Mouse (Mus musculus) liver, postnatal 0 days (tissue): Measurements from ENCODE around the gene D16Ertd472e. TPM values are rescaled to one million over a fixed set of nuclear protein-coding genes. Genes with fewer than 3 reads are reported as not detected.
A peak's percentile ranks its signal among the peaks of the same experiment; 100 is the strongest.

Experiments used
- ATAC-seq: fragments of 200-750 bp; cut with Nextera tagmentation; 2 replicates; pipeline ENCODE4 v1.8.0; 2017; ENCODE audit warnings: mild to moderate bottlenecking, moderate library complexity
- DNase-seq: peaks from one replicate; pipeline ENCODE4 v3.0.0-alpha.2; 2016
- H3K27ac ChIP-seq: fragments of 300-500 bp; sonication (generic); 2 replicates; pipeline ENCODE4 v1.5.1; 2014; ENCODE audit warnings: antibody characterized with exemption, moderate library complexity, mild to moderate bottlenecking, low read depth
- H3K27me3 ChIP-seq: fragments of 300-500 bp; sonication (generic); 2 replicates; pipeline ENCODE4 v1.6.1; 2014; ENCODE audit warnings: low read length, control low read depth, mixed read lengths; ENCODE audit not compliant: insufficient read depth
- H3K36me3 ChIP-seq: fragments of 300-500 bp; sonication (generic); replicated peaks from 2 replicates; pipeline ENCODE4 v1.6.1; 2014; ENCODE audit warnings: mild to moderate bottlenecking, control low read depth, low read length, moderate library complexity, mixed read lengths; ENCODE audit not compliant: insufficient read depth
- H3K4me1 ChIP-seq: fragments of 300-500 bp; sonication (generic); 2 replicates; pipeline ENCODE4 v1.6.1; 2014; ENCODE audit warnings: antibody characterized with exemption, mild to moderate bottlenecking, control low read depth; ENCODE audit not compliant: insufficient read depth
- H3K4me2 ChIP-seq: fragments of 300-500 bp; sonication (generic); 2 replicates; pipeline ENCODE4 v1.6.1; 2014; ENCODE audit warnings: low read depth, mild to moderate bottlenecking, low read length, moderate library complexity, mixed read lengths
- H3K4me3 ChIP-seq: fragments of 300-500 bp; sonication (generic); 2 replicates; pipeline ENCODE4 v1.5.1; 2014; ENCODE audit warnings: low read depth, low read length
- H3K9ac ChIP-seq: fragments of 300-500 bp; sonication (generic); replicated peaks from 2 replicates; pipeline ENCODE4 v1.6.1; 2014; ENCODE audit warnings: mild to moderate bottlenecking, moderate library complexity
- H3K9me3 ChIP-seq: fragments of 300-500 bp; sonication (generic); 2 replicates; pipeline ENCODE4 v1.6.1; 2016; ENCODE audit warnings: mild to moderate bottlenecking, control low read depth, low read length, mixed read lengths
- CTCF ChIP-seq: sonication (generic); IDR thresholded peaks from 2 replicates; pipeline ENCODE4 v1.5.1; 2016; ENCODE audit warnings: antibody characterized with exemption, low read depth
- EP300 ChIP-seq: IDR thresholded peaks from 2 replicates; pipeline ENCODE4 v1.6.1; 2016; ENCODE audit warnings: antibody characterized with exemption, low read depth, mild to moderate bottlenecking
- WGBS: fragments of 180-500 bp; shearing (Covaris S2); extraction: QIAGEN DNeasy Blood & Tissue Kit; methylation state at CpG from one replicate; pipeline ENCODE4 v1.1.7; 2014; ENCODE audit not compliant: insufficient replicate concordance; 5-methylcytosine and 5-hydroxymethylcytosine counted together
- polyA plus RNA-seq: library from polyadenylated mRNA; unstranded; fragments of >200 nt; fragmentation: Nextera tagmentation; extraction: Ambion mirVana; gene quantifications from 2 replicates; pipeline ENCODE4 v1.2.1, GENCODE M21; 2015

Gene D16Ertd472e
- polyA plus RNA-seq, 1 experiment from 2014 or later, result 6.0 TPM

GRCm38 (mm10) chr16:78563093-78563971, 13.2 kb downstream of the D16Ertd472e start:
- Histone ChIP-seq H3K4me2 (peak overlapping the region; percentile 53), H3K36me3 (no peaks in the 10 kb centered on the region; the same call in 1 of the 2 replicates), H3K27me3 (no peaks in the 10 kb centered on the region), H3K9me3 (no peaks in the 10 kb centered on the region), H3K9ac (no peak overlapping the region), H3K4me3 (no peak overlapping the region), H3K4me1 (peaks cover 21% of the 10 kb centered on the region), H3K27ac (peak overlapping the region; percentile 72)
- TF ChIP-seq CTCF (no peak), EP300 (0 out of 2 replicates have a peak, but pooled peaks have one; percentile 10)
- 41% methylated on average over 15 of the region's 15 CpGs for WGBS
- peak; percentile 22 for DNase-seq
- ATAC-seq, result peak; percentile 85

- H3K4me1 ChIP-seq, result peaks cover 25% of the 10 kb centered on the region
- no peaks in the 10 kb centered on the region for H3K9me3 ChIP-seq
- H3K27ac ChIP-seq, result no peak overlapping the region
- TF ChIP-seq EP300 (no peak), CTCF (no peak)
- no peak overlapping the region for H3K4me2 ChIP-seq
- ATAC-seq, result no peak
- no peaks in the 10 kb centered on the region for H3K27me3 ChIP-seq
- H3K4me3 ChIP-seq, result no peak overlapping the region
- WGBS, result 83% methylated on average over 5 of the region's 5 CpGs
- H3K9ac ChIP-seq, result no peak overlapping the region
- H3K36me3 ChIP-seq, result no peaks in the 10 kb centered on the region; the same call in 1 of the 2 replicates
- no peak for DNase-seq
Measured at GRCm38 (mm10) chr16:78560627-78561026, 15.9 kb downstream of the D16Ertd472e start.

GRCm38 (mm10) chr16:78560063-78560462, 16.4 kb downstream of the D16Ertd472e start:
- no peaks in the 10 kb centered on the region for H3K27me3 ChIP-seq
- H3K9ac ChIP-seq, result no peak overlapping the region
- ATAC-seq (no peak), DNase-seq (peak; percentile 52)
- WGBS, result 64% methylated on average over 15 of the region's 15 CpGs
- TF ChIP-seq EP300 (no peak), CTCF (no peak)
- H3K4me2 ChIP-seq, result no peak overlapping the region
- no peaks in the 10 kb centered on the region; the same call in 1 of the 2 replicates for H3K36me3 ChIP-seq
- no peak overlapping the region for H3K4me3 ChIP-seq
- no peaks in the 10 kb centered on the region for H3K9me3 ChIP-seq
- H3K27ac ChIP-seq, result no peak overlapping the region
- peaks cover 25% of the 10 kb centered on the region for H3K4me1 ChIP-seq

- Histone ChIP-seq H3K27ac (0 out of 2 replicates have a peak overlapping the region, but pooled peaks have one; percentile 22), H3K27me3 (no peaks in the 10 kb centered on the region), H3K4me1 (peaks cover 11% of the 10 kb centered on the region; the same call in 1 of the 2 replicates), H3K4me2 (no peak overlapping the region), H3K9me3 (no peaks in the 10 kb centered on the region), H3K4me3 (no peak overlapping the region), H3K36me3 (peaks cover 3% of the 10 kb centered on the region; the same call in 1 of the 2 replicates), H3K9ac (no peak overlapping the region)
- no peak for TF ChIP-seq CTCF
- no peak for ATAC-seq
- 50% methylated on average over 4 of the region's 4 CpGs for WGBS
- no peak for DNase-seq
Measured at GRCm38 (mm10) chr16:78557573-78557972, 18.9 kb downstream of the D16Ertd472e start.

- ATAC-seq (no peak), DNase-seq (no peak)
- Histone ChIP-seq H3K36me3 (0 out of 2 replicates have a peak, but pooled peaks cover 3% of the 10 kb centered on the region), H3K4me1 (peaks cover 11% of the 10 kb centered on the region; the same call in 1 of the 2 replicates), H3K27me3 (no peaks in the 10 kb centered on the region), H3K4me2 (no peak overlapping the region), H3K9me3 (no peaks in the 10 kb centered on the region), H3K4me3 (no peak overlapping the region), H3K9ac (no peak overlapping the region), H3K27ac (no peak overlapping the region)
- WGBS, result 74% methylated on average over 10 of the region's 10 CpGs
- TF ChIP-seq EP300, result no peak
- TF ChIP-seq CTCF, result no peak
Measured at GRCm38 (mm10) chr16:78554911-78555648, 21.4 kb downstream of the D16Ertd472e start.

GRCm38 (mm10) chr16:78547367-78547766, 29.1 kb downstream of the D16Ertd472e start:
- TF ChIP-seq CTCF (no peak), EP300 (no peak)
- no peaks in the 10 kb centered on the region for H3K9me3 ChIP-seq
- H3K4me2 ChIP-seq, result no peak overlapping the region
- H3K4me3 ChIP-seq, result no peak overlapping the region
- no peaks in the 10 kb centered on the region for H3K27me3 ChIP-seq
- H3K9ac ChIP-seq, result no peak overlapping the region
- H3K4me1 ChIP-seq, result no peaks in the 10 kb centered on the region
- H3K27ac ChIP-seq, result no peak overlapping the region
- peaks cover 15% of the 10 kb centered on the region for H3K36me3 ChIP-seq
- 79% methylated on average over 10 of the region's 10 CpGs for WGBS
- DNase-seq (no peak), ATAC-seq (no peak)
